Mouse (Mus musculus) embryonic facial prominence, embryonic 14.5 days (tissue): Measurements from ENCODE around the gene Fank1. TPM values are rescaled to one million over a fixed set of nuclear protein-coding genes. Genes with fewer than 3 reads are reported as not detected.
"Not testable (repeated sequence)": the region's sequence is repeated elsewhere in the genome, so short reads cannot be mapped to it uniquely, and the experiment has no call there.

Experiments used
- ATAC-seq: fragments of 200-750 bp; cut with Nextera tagmentation; 2 replicates; pipeline ENCODE4 v1.8.0; 2017; ENCODE audit warnings: low read depth, moderate number of reproducible peaks, moderate TSS enrichment
- DNase-seq: peaks from one replicate; pipeline ENCODE4 v3.0.0-alpha.2; 2015; ENCODE audit warnings: low spot score
- H3K27ac ChIP-seq: fragments of 300-500 bp; sonication (generic); replicated peaks from 2 replicates; pipeline ENCODE4 v1.5.1; 2014; ENCODE audit warnings: low read depth, mild to moderate bottlenecking, low read length, moderate library complexity
- H3K27me3 ChIP-seq: fragments of 300-500 bp; sonication (generic); replicated peaks from 2 replicates; pipeline ENCODE4 v1.6.1; 2014; ENCODE audit warnings: low read length; ENCODE audit not compliant: control insufficient read depth, insufficient read depth
- H3K36me3 ChIP-seq: fragments of 300-500 bp; sonication (generic); 2 replicates; pipeline ENCODE4 v1.6.1; 2014; ENCODE audit warnings: low read length, mixed read lengths; ENCODE audit not compliant: control insufficient read depth, insufficient read depth
- H3K4me1 ChIP-seq: fragments of 300-500 bp; sonication (generic); 2 replicates; pipeline ENCODE4 v1.6.1; 2014; ENCODE audit warnings: antibody characterized with exemption, low read length; ENCODE audit not compliant: control insufficient read depth, insufficient read depth
- H3K4me2 ChIP-seq: fragments of 300-500 bp; sonication (generic); 2 replicates; pipeline ENCODE4 v1.6.1; 2014; ENCODE audit warnings: low read depth, mild to moderate bottlenecking, low read length, moderate library complexity, mixed read lengths
- H3K4me3 ChIP-seq: fragments of 300-500 bp; sonication (generic); 2 replicates; pipeline ENCODE4 v1.5.1; 2014; ENCODE audit warnings: low read depth, mild to moderate bottlenecking, low read length
- H3K9ac ChIP-seq: fragments of 300-500 bp; sonication (generic); 2 replicates; pipeline ENCODE4 v1.6.1; 2014; ENCODE audit warnings: low read depth, mild to moderate bottlenecking, low read length, moderate library complexity, mixed read lengths
- H3K9me3 ChIP-seq: fragments of 300-500 bp; sonication (generic); 2 replicates; pipeline ENCODE4 v1.6.1; 2016; ENCODE audit warnings: low read length; ENCODE audit not compliant: control insufficient read depth
- WGBS: fragments of 180-500 bp; shearing (Covaris S2); extraction: QIAGEN DNeasy Blood & Tissue Kit; methylation state at CpG from one replicate; pipeline ENCODE4 v1.1.7; 2014; 5-methylcytosine and 5-hydroxymethylcytosine counted together
- polyA plus RNA-seq: library from polyadenylated mRNA; unstranded; fragments of >200 nt; fragmentation: Nextera tagmentation; extraction: Ambion mirVana; gene quantifications from 2 replicates; pipeline ENCODE4 v1.2.1, GENCODE M21; 2014

Gene Fank1
- polyA plus RNA-seq, 1 experiment from 2014 or later = 3.0 TPM

- WGBS = 70% methylated on average over 17 of the region's 17 CpGs
Observed at GRCm38 (mm10) chr7:133876646-133877342, 100.1 kb downstream of the Fank1 start.

GRCm38 (mm10) chr7:133879761-133880160, 103.1 kb downstream of the Fank1 start:
- Histone ChIP-seq H3K9me3 (no peaks in the 10 kb centered on the region), H3K9ac (no peak overlapping the region), H3K4me2 (no peak overlapping the region), H3K27me3 (no peaks in the 10 kb centered on the region), H3K4me1 (0 out of 2 replicates have a peak, but pooled peaks cover 6% of the 10 kb centered on the region), H3K36me3 (no peaks in the 10 kb centered on the region), H3K27ac (no peak overlapping the region), H3K4me3 (no peak overlapping the region)
- ATAC-seq (no peak), DNase-seq (no peak)
- WGBS = 94% methylated on average over 8 of the region's 8 CpGs

More at GRCm38 (mm10) chr7:133876646-133877342, 100.1 kb downstream of the Fank1 start:
- H3K4me3 ChIP-seq = no peak overlapping the region
- H3K36me3 ChIP-seq = no peaks in the 10 kb centered on the region
- no peak overlapping the region for H3K9ac ChIP-seq
- H3K4me1 ChIP-seq = 0 out of 2 replicates have a peak, but pooled peaks cover 6% of the 10 kb centered on the region
- no peaks in the 10 kb centered on the region for H3K27me3 ChIP-seq
- no peak overlapping the region for H3K27ac ChIP-seq
- no peak for ATAC-seq
- no peaks in the 10 kb centered on the region for H3K9me3 ChIP-seq
- H3K4me2 ChIP-seq = no peak overlapping the region
- DNase-seq = no peak

GRCm38 (mm10) chr7:133884759-133885431, 108.2 kb downstream of the Fank1 start:
- not testable (repeated sequence) for H3K4me1 ChIP-seq, H3K9ac ChIP-seq, H3K4me3 ChIP-seq, DNase-seq, H3K27me3 ChIP-seq, H3K4me2 ChIP-seq, H3K36me3 ChIP-seq, H3K27ac ChIP-seq, H3K9me3 ChIP-seq
- WGBS = 65% methylated on average over 5 of the region's 9 CpGs
- peak; percentile 60; the same call in 1 of the 2 replicates for ATAC-seq

- no peaks in the 10 kb centered on the region for H3K9me3 ChIP-seq
- no peak overlapping the region for H3K4me3 ChIP-seq
- WGBS = 77% methylated on average over 19 of the region's 19 CpGs
- no peak for ATAC-seq
- no peak overlapping the region for H3K27ac ChIP-seq
- DNase-seq = peak; percentile 37
- H3K4me2 ChIP-seq = no peak overlapping the region
- H3K4me1 ChIP-seq = no peaks in the 10 kb centered on the region
- no peaks in the 10 kb centered on the region for H3K27me3 ChIP-seq
- no peaks in the 10 kb centered on the region for H3K36me3 ChIP-seq
- no peak overlapping the region for H3K9ac ChIP-seq
Observed at GRCm38 (mm10) chr7:133888926-133889920, 112.6 kb downstream of the Fank1 start.

GRCm38 (mm10) chr7:133889986-133890385, 113.3 kb downstream of the Fank1 start:
- Histone ChIP-seq H3K4me3 (no peak overlapping the region), H3K4me2 (no peak overlapping the region), H3K4me1 (no peaks in the 10 kb centered on the region), H3K9ac (no peak overlapping the region), H3K36me3 (no peaks in the 10 kb centered on the region), H3K27ac (no peak overlapping the region), H3K27me3 (no peaks in the 10 kb centered on the region), H3K9me3 (no peaks in the 10 kb centered on the region)
- 87% methylated on average over 4 of the region's 4 CpGs for WGBS
- no peak for DNase-seq
- ATAC-seq = no peak

- Histone ChIP-seq H3K4me2 (no peak overlapping the region), H3K4me1 (no peaks in the 10 kb centered on the region), H3K9me3 (no peaks in the 10 kb centered on the region), H3K27ac (no peak overlapping the region), H3K9ac (no peak overlapping the region), H3K4me3 (no peak overlapping the region), H3K36me3 (no peaks in the 10 kb centered on the region), H3K27me3 (no peaks in the 10 kb centered on the region)
- DNase-seq (no peak), ATAC-seq (no peak)
- WGBS = 81% methylated on average over 9 of the region's 9 CpGs
Observed at GRCm38 (mm10) chr7:133891298-133891697, 114.6 kb downstream of the Fank1 start.

GRCm38 (mm10) chr7:133891796-133892195, 115.1 kb downstream of the Fank1 start:
- ATAC-seq (no peak), DNase-seq (no peak)
- H3K9me3 ChIP-seq = no peaks in the 10 kb centered on the region
- H3K4me1 ChIP-seq = no peaks in the 10 kb centered on the region
- no peaks in the 10 kb centered on the region for H3K36me3 ChIP-seq
- WGBS = 75% methylated on average over 4 of the region's 4 CpGs
- no peak overlapping the region for H3K4me3 ChIP-seq
- H3K9ac ChIP-seq = no peak overlapping the region
- no peak overlapping the region for H3K4me2 ChIP-seq
- H3K27me3 ChIP-seq = no peaks in the 10 kb centered on the region
- no peak overlapping the region for H3K27ac ChIP-seq

GRCm38 (mm10) chr7:133899391-133899790, 122.7 kb downstream of the Fank1 start:
- DNase-seq = no peak
- no peak overlapping the region for H3K9ac ChIP-seq
- ATAC-seq = no peak
- H3K9me3 ChIP-seq = no peaks in the 10 kb centered on the region
- no peaks in the 10 kb centered on the region for H3K36me3 ChIP-seq
- no peak overlapping the region for H3K4me3 ChIP-seq
- no peaks in the 10 kb centered on the region for H3K4me1 ChIP-seq
- no peak overlapping the region for H3K4me2 ChIP-seq
- WGBS = 87% methylated on average over 4 of the region's 4 CpGs
- H3K27ac ChIP-seq = no peak overlapping the region
- no peaks in the 10 kb centered on the region for H3K27me3 ChIP-seq
